Mouse (Mus musculus): Measurements from ENCODE around the gene Zdhhc7. TPM values are rescaled to one million over a fixed set of nuclear protein-coding genes. Genes with fewer than 3 reads are reported as not detected.

Gene Zdhhc7
- polyA plus RNA-seq, 1 experiment from 2014 or later, result 34.5 TPM

DNA sequence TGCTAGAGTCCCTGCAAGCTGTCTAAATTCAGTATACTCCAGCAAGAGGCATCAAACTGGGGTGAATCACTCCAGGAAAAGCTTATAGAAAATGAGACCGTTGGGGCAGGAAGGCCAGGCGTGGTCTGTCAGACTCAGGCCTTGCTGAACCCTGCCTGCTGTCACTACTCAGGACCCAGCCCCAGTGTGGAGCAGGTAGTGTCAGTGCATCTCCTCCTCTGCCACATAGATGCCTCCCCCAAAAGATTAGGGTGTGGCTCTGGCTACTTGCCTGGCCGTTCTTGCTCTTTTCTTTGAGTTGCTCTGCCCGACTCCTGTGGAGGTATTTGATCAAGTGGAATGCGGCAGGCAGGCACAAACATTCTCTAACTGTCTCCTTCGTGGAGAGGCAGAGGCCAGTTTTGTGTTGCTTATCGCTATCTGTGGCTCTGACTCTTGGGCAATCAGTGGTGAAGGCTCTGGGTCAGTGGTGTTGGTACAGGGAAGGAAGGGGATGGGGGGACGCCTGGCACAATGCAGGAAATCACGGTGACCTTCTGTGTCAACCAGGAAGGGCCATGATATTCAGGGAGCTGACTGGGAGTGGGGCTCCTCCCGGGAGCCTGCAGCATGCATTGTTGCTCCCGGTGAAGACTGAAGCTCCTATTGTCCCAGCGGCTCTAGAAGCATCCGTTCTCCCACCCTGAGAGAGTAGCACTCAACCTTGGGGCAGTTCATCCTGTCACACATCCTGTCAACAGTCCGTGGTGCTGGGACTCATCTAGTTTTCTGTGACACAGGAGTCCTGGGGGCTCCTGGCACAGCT lies 25.3 kb upstream of the Zdhhc7 start:
- Histone ChIP-seq H3K36me3 (no peaks in the 10 kb centered on the region), H3K27ac (replicated peaks) (peak overlapping the region; percentile 63), H3K4me3 (no peak overlapping the region), H3K27me3 (ENCODE audit: low read depth, poor library complexity, severe bottlenecking) (peaks cover 14% of the 10 kb centered on the region; the same call in 1 of the 2 replicates), H3K4me1 (peaks cover 79% of the 10 kb centered on the region), H3K9me3 (replicated peaks) (no peaks in the 10 kb centered on the region)
- no peak for DNase-seq (ENCODE audit: low spot score)
- WGBS, result 29% methylated on average over 14 of the region's 14 CpGs

DNA sequence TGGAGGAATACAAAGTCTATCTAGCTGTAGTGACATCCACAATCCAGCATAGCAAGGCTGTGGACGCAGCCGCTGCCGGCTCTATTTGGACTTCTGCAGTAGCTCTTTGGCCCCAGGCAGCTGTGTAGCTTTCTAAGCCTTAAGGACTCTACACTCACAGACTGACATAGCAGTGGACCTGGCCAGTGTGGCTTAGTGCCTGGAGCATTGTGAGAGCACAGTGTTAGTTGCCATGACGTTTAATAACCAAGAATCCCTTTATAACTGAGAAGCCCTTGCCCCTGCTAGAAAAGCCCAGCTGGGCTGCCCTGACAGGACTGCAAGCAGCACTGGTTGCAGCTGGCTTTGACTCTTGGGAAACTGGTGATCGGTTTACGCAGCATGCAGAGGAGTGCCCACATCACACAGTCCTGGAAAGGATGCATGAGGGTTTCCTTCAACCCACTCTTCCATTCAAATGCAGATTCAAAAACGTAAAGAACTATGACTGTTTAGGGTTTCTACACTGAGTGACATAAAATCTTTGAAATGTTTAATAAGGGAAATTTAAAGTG lies 23.6 kb upstream of the Zdhhc7 start:
- Histone ChIP-seq H3K27ac (replicated peaks) (peak overlapping the region; percentile 63), H3K4me1 (peaks cover 68% of the 10 kb centered on the region)

DNA sequence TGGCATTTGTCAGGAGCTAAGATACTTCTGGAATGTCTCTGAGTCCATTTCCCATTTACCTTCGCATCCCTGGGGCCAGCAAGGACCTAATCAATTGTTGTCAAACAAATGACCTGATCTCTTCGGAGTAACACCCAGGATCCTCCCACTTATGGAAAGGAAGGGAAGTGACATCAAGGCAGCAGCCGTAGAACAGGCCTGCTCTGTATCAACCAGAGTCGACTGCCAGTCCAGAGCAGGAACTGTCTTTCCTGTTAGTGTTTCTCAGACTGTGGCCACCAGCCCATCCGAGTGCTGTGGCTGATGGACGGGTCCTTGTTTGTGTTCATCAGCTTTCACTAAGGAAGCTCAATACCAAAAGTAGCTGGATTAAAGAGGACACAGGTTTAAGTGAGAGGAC lies 23.0 kb upstream of the Zdhhc7 start:
- H3K27me3 ChIP-seq (ENCODE audit: low read depth, poor library complexity, severe bottlenecking), result peaks cover 11% of the 10 kb centered on the region; the same call in 1 of the 2 replicates
- H3K4me3 ChIP-seq, result no peak overlapping the region
- H3K36me3 ChIP-seq, result no peaks in the 10 kb centered on the region
- DNase-seq (ENCODE audit: low spot score), result no peak
- H3K4me1 ChIP-seq, result peaks cover 61% of the 10 kb centered on the region
- H3K9me3 ChIP-seq (replicated peaks), result no peaks in the 10 kb centered on the region
- H3K27ac ChIP-seq (replicated peaks), result peak overlapping the region; percentile 63
- 69% methylated on average over 6 of the region's 6 CpGs for WGBS

More for the DNA sequence above, 23.6 kb upstream of the Zdhhc7 start:
- Histone ChIP-seq H3K9me3 (replicated peaks) (no peaks in the 10 kb centered on the region), H3K4me3 (no peak overlapping the region), H3K36me3 (no peaks in the 10 kb centered on the region), H3K27me3 (ENCODE audit: low read depth, poor library complexity, severe bottlenecking) (peaks cover 6% of the 10 kb centered on the region; the same call in 1 of the 2 replicates)
- peak; percentile 60 for DNase-seq (ENCODE audit: low spot score)
- WGBS, result 53% methylated on average over 7 of the region's 7 CpGs

DNA sequence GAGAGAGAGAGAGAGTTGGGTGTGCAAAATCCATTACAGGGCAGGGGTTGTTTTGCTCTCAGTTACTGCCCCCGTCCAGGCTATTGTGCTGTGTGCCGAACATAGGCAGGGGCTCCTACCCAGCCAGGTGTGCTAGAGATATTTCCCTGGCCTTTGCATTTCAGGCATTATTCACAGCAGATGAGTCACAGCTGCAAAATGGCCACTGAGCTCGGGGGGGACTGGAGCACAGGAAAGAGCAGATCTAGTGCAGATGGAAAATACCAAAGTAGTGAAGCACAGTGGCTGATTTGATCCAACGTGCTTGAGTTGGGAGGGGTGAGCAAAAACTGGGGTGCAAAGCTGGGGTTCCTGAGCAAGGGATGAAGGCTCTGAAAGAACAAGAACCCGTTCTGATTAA lies 19.7 kb upstream of the Zdhhc7 start:
- peaks cover under 1% of the 10 kb centered on the region; the same call in 1 of the 2 replicates for H3K36me3 ChIP-seq
- WGBS, result 74% methylated on average over 5 of the region's 5 CpGs
- H3K4me1 ChIP-seq, result peaks cover 35% of the 10 kb centered on the region
- no peaks in the 10 kb centered on the region for H3K9me3 ChIP-seq (replicated peaks)
- DNase-seq (ENCODE audit: low spot score), result no peak
- no peak overlapping the region for H3K4me3 ChIP-seq
- H3K27me3 ChIP-seq (ENCODE audit: low read depth, poor library complexity, severe bottlenecking), result peaks cover 32% of the 10 kb centered on the region
- H3K27ac ChIP-seq (replicated peaks), result no peak overlapping the region

DNA sequence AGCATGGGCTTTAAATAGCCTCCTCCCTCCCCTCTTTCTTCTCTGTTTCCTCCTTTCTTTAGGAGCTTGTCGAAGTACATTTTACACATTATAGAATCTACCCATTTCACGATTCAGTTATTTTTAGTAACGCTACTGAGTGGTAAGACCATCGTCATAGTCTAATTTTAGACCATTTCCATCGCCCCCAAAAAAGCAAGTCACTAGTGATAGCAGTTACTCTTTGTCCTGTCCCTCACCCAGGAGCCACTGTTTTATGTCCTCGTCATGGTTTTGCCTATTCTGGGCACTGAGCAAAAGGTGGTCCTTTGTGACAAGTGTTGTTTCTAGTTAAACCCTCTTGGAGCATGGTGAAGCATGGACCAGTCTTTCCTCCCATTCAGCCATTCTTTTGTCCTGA lies 18.6 kb upstream of the Zdhhc7 start:
- no peak for DNase-seq (ENCODE audit: low spot score)
- WGBS, result 90% methylated on average over 6 of the region's 6 CpGs
- 0 out of 2 replicates have a peak overlapping the region, but pooled peaks have one; percentile 30 for H3K27ac ChIP-seq (replicated peaks)
- H3K4me1 ChIP-seq, result peaks cover 25% of the 10 kb centered on the region
- no peak overlapping the region for H3K4me3 ChIP-seq
- H3K9me3 ChIP-seq (replicated peaks), result no peaks in the 10 kb centered on the region
- H3K36me3 ChIP-seq, result peaks cover 3% of the 10 kb centered on the region; the same call in 1 of the 2 replicates
- peaks cover 42% of the 10 kb centered on the region for H3K27me3 ChIP-seq (ENCODE audit: low read depth, poor library complexity, severe bottlenecking)

DNA sequence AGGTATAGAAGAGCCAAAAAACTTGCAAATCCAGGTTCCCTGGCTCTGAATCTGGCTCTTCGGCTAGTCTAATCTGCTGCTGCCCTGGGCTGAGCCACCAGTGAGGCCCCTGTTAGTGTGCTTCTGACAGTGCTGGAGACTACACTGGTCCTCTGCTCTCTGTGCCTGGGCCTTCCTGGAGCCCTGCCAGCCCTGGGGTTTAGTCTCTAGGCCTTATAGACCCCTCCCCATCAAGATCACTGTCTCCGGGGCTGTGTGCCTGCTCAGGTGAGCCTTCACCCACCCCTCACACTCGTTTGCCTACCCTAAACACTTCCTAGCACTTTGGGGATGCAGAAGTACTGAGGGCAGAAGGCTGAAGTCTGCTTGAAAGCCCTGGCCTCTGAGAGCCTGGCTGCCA lies 18.1 kb upstream of the Zdhhc7 start:
- no peaks in the 10 kb centered on the region for H3K9me3 ChIP-seq (replicated peaks)
- H3K36me3 ChIP-seq, result peaks cover 3% of the 10 kb centered on the region; the same call in 1 of the 2 replicates
- 0 out of 2 replicates have a peak overlapping the region, but pooled peaks have one; percentile 30 for H3K27ac ChIP-seq (replicated peaks)
- peaks cover 25% of the 10 kb centered on the region for H3K4me1 ChIP-seq
- 70% methylated on average over 3 of the region's 3 CpGs for WGBS
- no peak for DNase-seq (ENCODE audit: low spot score)
- peaks cover 47% of the 10 kb centered on the region for H3K27me3 ChIP-seq (ENCODE audit: low read depth, poor library complexity, severe bottlenecking)
- no peak overlapping the region for H3K4me3 ChIP-seq

DNA sequence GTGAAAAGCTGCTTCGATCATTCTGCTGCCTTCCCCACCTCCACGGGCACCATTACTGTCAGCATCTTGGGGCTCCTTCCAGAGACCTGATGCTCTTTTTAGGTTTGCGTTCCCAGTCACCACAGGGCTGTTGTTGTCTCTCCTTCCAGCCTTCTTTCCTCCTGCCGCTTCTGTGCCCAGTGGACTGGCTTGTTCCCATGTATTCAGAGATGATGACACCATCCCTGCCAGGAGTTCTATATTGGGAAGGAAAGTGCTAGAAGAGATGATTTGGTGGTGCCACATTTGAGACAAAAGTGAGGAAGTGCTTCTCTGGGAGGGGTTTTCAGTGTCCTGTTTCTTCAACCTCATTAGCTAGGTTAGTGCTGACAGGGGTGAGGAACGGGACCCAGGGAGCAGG lies 17.6 kb upstream of the Zdhhc7 start:
- H3K36me3 ChIP-seq, result peaks cover 3% of the 10 kb centered on the region; the same call in 1 of the 2 replicates
- H3K4me3 ChIP-seq, result no peak overlapping the region
- DNase-seq (ENCODE audit: low spot score), result no peak
- WGBS, result 86% methylated on average over 5 of the region's 5 CpGs
- H3K27me3 ChIP-seq (ENCODE audit: low read depth, poor library complexity, severe bottlenecking), result peaks cover 51% of the 10 kb centered on the region
- H3K4me1 ChIP-seq, result peaks cover 25% of the 10 kb centered on the region
- H3K27ac ChIP-seq (replicated peaks), result no peak overlapping the region
- no peaks in the 10 kb centered on the region for H3K9me3 ChIP-seq (replicated peaks)

DNA sequence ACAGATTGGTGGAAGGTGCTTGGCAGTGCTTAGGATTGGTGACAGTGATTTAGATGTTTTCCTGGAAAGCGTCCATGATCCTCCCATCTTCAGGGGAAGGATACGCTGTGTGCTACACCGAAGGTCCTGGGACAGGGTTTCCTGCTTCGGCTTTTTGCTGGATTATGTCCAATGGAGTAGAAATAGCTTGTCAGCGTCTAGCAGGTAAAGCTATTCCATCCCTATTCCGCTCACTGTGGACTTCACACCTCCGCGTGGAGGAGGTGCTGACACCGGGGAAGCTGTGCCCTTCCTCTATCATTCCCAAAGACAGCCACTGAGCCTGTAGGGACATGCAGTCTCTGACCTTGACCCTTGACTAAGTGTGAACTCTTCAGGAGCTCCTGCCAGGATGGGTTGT lies 16.9 kb upstream of the Zdhhc7 start:
- Histone ChIP-seq H3K27ac (replicated peaks) (no peak overlapping the region), H3K4me3 (no peak overlapping the region), H3K36me3 (peaks cover 3% of the 10 kb centered on the region; the same call in 1 of the 2 replicates), H3K27me3 (ENCODE audit: low read depth, poor library complexity, severe bottlenecking) (peaks cover 51% of the 10 kb centered on the region), H3K4me1 (peaks cover 25% of the 10 kb centered on the region), H3K9me3 (replicated peaks) (no peaks in the 10 kb centered on the region)
- no peak for DNase-seq (ENCODE audit: low spot score)
- 89% methylated on average over 9 of the region's 9 CpGs for WGBS

DNA sequence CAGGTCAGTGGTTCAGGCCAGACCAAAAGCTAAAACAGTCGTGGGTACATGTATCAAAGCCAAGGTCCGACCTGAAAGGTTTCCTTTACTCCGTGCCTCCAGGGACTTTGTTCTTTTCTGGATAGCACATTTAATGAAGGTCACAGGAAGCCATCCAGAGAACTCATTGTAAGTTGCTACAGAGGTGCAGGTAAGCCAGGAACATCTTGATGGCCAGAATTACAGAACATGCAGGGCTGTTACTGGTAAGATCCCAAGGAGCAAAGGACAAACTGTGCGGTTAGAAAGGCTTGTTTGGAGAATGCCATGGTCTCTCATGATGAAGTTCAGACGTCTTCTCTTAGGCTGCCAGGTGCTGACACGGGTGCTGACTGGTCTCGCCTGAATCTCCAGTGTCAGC lies 15.3 kb upstream of the Zdhhc7 start:
- H3K4me3 ChIP-seq, result no peak overlapping the region
- DNase-seq (ENCODE audit: low spot score), result no peak
- H3K27me3 ChIP-seq (ENCODE audit: low read depth, poor library complexity, severe bottlenecking), result peaks cover 60% of the 10 kb centered on the region
- peaks cover 30% of the 10 kb centered on the region for H3K4me1 ChIP-seq
- 78% methylated on average over 7 of the region's 7 CpGs for whole genome bisulfite sequencing
- no peak overlapping the region for H3K27ac ChIP-seq (replicated peaks)
- peaks cover 3% of the 10 kb centered on the region; the same call in 1 of the 2 replicates for H3K36me3 ChIP-seq
- no peaks in the 10 kb centered on the region for H3K9me3 ChIP-seq (replicated peaks)

DNA sequence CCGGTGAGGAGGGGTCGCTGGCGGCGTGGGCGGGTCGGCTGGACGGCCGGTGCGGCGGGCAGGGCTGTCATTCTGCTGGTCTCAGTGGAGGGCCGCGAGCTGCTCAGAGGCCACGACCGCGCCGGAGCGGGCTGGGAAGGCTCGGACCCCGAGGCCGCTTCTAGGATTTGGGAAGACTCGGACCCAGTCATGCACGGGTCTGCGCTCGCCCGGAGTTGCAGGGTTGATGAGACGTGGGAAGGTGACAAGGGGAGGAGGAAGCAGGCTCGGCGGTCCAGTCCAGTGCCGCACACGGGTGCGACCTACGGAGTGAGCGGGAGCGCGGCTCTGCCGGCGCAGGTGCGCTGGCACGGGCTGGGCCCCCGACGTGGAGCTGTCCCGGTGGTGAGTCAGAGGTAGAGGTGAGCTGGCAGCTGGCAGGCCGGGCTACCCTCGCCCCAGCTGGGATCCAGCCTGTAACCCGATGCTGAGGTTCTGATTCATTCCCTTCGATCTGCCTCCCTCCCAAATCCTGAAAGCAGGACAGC lies 13.1 kb upstream of the Zdhhc7 start:
- peaks cover 56% of the 10 kb centered on the region for H3K27me3 ChIP-seq (ENCODE audit: low read depth, poor library complexity, severe bottlenecking)
- H3K27ac ChIP-seq (replicated peaks), result peak overlapping the region; percentile 82
- H3K4me3 ChIP-seq, result peak overlapping the region; percentile 70
- 2% methylated on average over 46 of the region's 46 CpGs for WGBS
- H3K9me3 ChIP-seq (replicated peaks), result no peaks in the 10 kb centered on the region
- peaks cover 29% of the 10 kb centered on the region for H3K4me1 ChIP-seq
- no peak for DNase-seq (ENCODE audit: low spot score)
- peaks cover 3% of the 10 kb centered on the region; the same call in 1 of the 2 replicates for H3K36me3 ChIP-seq

DNA sequence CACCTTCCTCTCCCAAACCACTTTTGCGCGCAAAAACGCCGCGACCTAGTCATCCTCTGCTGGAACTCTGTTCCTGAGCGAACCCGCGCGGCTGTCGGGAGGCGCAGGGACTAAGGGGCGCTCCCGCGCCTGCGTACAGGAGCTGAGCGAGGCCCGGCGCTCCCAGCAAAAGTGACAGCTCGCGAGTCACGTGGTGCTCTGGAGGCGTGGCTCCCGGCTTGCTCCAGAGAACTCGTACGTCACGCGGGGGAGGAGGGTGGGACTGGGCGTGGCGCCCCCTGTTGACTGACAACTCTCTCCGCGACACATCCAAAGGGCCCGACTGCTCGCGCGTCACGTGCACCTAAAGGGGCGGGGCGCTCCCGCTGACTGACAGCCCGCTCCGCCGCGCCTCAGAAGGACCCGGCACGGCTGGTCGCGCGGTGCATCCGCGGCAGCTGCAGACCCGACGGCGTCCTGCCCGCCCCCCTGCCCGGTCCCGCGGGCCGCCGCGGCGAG lies 12.5 kb upstream of the Zdhhc7 start, which contains the start of gene 6430548M08Rik:
TSS of gene 6430548M08Rik (plus strand) at position 395 of the 498 bp plus-strand sequence.
- under 1% methylated on average over 61 of the region's 61 CpGs for WGBS
- DNase-seq (ENCODE audit: low spot score), result peak; percentile 100
- peak within 1 kb of the TSS; percentile 82 for H3K27ac ChIP-seq (replicated peaks)
- H3K36me3 ChIP-seq, result peaks cover 3% of the 10 kb centered on the region; the same call in 1 of the 2 replicates
- H3K9me3 ChIP-seq (replicated peaks), result no peaks in the 10 kb centered on the region
- H3K4me1 ChIP-seq, result peaks cover 29% of the 10 kb centered on the region
- H3K27me3 ChIP-seq (ENCODE audit: low read depth, poor library complexity, severe bottlenecking), result peaks cover 54% of the 10 kb centered on the region
- peak within 1 kb of the TSS; percentile 70 for H3K4me3 ChIP-seq

DNA sequence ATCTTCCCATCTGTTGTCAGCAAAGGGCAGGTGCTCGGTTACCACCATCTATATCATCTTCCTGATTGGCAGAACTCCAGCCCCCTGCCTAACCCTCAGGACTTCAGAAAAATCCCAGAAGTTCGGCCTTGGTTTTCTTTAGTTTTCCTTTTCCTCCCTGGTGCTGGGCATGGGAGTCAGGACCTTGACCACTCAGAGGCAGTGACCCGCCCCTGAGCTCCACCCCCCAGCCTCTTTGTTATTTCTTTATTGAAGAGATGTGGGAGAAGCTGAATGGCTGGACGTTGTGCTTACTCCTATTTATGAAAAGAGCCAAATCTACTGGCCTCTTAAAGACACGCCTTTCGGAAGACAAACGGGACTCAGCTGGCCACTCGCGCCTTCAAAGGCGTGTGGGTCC lies 12.0 kb upstream of the Zdhhc7 start:
- 7% methylated on average over 10 of the region's 10 CpGs for WGBS
- Histone ChIP-seq H3K4me1 (peaks cover 29% of the 10 kb centered on the region), H3K27me3 (ENCODE audit: low read depth, poor library complexity, severe bottlenecking) (peaks cover 52% of the 10 kb centered on the region), H3K9me3 (replicated peaks) (no peaks in the 10 kb centered on the region), H3K27ac (replicated peaks) (peak overlapping the region; percentile 82), H3K36me3 (peaks cover 3% of the 10 kb centered on the region; the same call in 1 of the 2 replicates), H3K4me3 (peak overlapping the region; percentile 70)
- DNase-seq (ENCODE audit: low spot score), result no peak

Measured in midbrain, embryonic 10.5 days (tissue).